Mouse (Mus musculus): ENCODE data around the gene Asb12.

- TF ChIP-seq POLR2A (IDR thresholded peaks at IDR 0.05; ENCODE audit: insufficient read depth, low read length) (no peak), CTCF (IDR thresholded peaks at IDR 0.05; ENCODE audit: low read depth, low read length) (no peak)
Observed at GRCm38 (mm10) chrX:95523883-95524282, 33.9 kb downstream of the Asb12 start.
